Mouse (Mus musculus) right cerebral cortex, postnatal 36 days (tissue): ENCODE measurements around the gene Tmem95.

Source experiments
- DNase-seq, 2 experiments: peaks; one replicate each; pipeline ENCODE4 v3.0.0; 2022; ENCODE audit warnings: low spot score in 2 of 2, mixed read lengths in 1 of 2

Tmem95 gene

GRCm38 (mm10) chr11:69910781-69911560 is 33.2 kb upstream of the Tmem95 start:
- DNase-seq = no peak

DNA sequence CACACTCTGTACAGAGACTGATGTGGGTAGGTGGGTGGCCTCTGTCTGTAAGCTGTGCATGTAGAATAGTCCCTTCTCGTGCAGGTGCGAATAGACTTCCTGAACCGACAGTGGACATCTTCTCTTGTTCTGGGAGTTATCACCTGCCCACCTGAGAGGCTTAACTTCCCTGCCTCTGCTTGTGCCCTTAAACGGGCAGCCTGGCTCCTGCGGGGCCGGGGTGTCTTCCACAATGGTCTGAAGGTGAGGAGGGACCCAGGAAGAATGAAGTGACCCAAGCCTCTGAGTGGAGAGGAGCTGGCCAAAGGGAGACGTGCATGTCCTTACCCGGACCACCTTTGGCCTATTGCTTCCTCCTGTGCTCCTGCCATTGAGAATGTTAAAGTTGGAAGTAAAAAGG is 32.4 kb upstream of the Tmem95 start:
- no peak for DNase-seq

GRCm38 (mm10) chr11:69909174-69909573 is 31.4 kb upstream of the Tmem95 start:
- no peak for DNase-seq

GRCm38 (mm10) chr11:69908645-69909044 is 30.8 kb upstream of the Tmem95 start:
- DNase-seq = no peak

GRCm38 (mm10) chr11:69904311-69904710 is 26.5 kb upstream of the Tmem95 start:
- DNase-seq = no peak

DNA sequence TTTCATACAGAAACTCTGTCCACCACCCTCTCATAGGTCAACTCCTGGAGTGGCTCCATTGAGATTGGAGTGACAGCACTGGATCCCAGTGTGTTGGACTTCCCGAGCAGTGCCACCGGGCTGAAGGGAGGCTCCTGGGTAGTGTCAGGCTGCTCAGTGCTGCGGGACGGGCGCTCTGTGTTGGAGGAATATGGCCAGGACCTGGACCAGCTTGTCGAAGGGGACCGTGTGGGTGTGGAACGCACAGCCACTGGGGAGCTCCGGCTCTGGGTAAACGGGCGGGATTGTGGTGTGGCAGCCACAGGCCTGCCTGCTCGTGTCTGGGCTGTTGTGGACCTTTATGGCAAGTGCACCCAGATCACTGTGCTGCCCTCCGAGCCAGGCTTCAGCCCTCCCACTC is 25.2 kb upstream of the Tmem95 start:
- no peak for DNase-seq

GRCm38 (mm10) chr11:69901993-69902392 is 24.2 kb upstream of the Tmem95 start:
- no peak for DNase-seq

GRCm38 (mm10) chr11:69901406-69901846 is 23.6 kb upstream of the Tmem95 start:
- peak; percentile 98 for DNase-seq

GRCm38 (mm10) chr11:69900471-69901405 is 22.9 kb upstream of the Tmem95 start, which contains the start of the genes 2810408A11Rik and Neurl4:
TSS of gene 2810408A11Rik (minus strand) at chr11:69900987.
TSS of gene Neurl4 (plus strand) at chr11:69901072.
- DNase-seq = peak; percentile 82 to 87

GRCm38 (mm10) chr11:69899870-69900269 is 22.1 kb upstream of the Tmem95 start:
- DNase-seq = no peak

DNA sequence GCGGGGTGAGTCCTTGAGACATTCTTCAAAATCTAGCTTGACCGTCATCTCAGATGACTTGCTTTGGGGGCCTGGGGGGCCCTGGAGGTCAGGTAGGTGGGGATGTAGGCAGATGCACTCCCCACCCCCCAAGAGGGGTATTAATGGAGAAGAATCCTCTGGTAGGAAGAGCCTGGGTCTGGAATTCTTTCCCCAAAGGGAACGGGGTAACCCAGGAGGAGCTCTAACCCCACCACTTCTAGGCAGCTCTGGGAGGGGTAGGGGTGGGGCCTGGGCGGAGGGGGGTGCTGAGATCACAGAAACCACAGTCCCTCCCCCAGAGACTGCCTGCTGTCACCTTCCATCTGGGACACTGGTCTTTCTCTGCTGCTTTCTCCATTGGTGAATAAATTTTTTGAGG is 17.5 kb upstream of the Tmem95 start, which contains the start of gene Acap1:
Gene Acap1, minus strand, starts transcription at position 249 of the 400 bp plus-strand sequence.
- no peak for DNase-seq

GRCm38 (mm10) chr11:69894671-69895070 is 16.9 kb upstream of the Tmem95 start:
- no peak for DNase-seq

DNA sequence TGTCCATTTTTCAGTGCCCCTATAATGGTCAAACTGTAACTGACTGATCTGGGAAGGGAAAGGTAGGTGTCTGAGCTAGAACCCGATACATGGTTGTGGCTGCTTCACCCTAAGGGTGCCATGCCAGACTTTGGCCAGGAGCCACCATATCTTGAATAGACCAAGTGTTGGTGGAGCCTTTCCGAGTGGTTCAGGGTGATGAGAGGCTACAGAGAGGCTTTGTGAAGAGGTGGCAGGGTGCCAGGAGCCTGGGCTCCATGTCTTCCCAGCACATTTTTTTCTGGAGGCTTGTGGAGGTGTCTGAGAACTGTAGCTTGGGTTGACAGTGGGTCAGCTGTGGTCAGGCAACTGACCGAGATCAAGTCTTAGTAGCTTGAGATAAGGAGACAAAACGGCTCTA is 13.7 kb upstream of the Tmem95 start:
- no peak for DNase-seq

GRCm38 (mm10) chr11:69886907-69887635 is 9.3 kb upstream of the Tmem95 start:
- no peak for DNase-seq

DNA sequence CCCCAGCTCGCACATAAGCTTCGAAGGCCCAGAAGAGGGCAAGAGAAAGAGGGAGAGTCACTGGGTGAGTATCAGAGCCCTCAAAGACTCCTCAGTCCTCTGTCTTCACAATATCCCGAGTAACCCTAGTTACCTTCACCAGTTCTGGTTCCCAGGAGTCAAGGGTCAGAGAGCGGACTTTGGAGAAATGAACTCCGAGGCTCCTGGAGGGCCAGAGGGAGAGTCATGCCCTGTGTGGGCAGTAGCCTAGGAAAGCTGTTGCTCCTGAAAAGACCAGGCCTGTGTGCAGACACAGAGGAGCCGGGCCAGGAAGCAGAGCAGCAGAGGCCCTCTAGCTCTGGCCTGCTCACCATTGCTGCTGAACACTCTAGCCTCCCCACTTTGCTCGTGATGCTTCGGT is 6.8 kb upstream of the Tmem95 start:
- no peak for DNase-seq

DNA sequence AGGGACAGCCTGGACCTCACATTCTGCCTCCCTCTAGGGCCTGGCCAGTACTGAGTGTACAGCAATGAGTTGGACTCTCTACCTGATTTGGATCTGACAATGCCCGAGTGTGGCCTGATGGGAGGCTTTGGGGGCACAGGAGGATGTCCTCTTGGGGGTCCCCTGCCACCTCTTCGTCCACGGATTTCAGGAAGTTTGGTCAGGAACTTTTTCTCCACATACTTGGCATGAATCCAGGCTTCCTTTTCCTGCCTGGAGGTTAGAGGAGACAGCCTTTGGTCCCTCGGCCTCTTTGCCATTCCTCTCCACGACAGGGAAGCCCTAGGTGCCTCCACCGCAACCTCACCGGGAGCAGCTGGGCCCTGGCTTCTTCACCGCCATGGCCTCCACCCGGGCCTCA is 6.4 kb upstream of the Tmem95 start:
- DNase-seq = no peak

GRCm38 (mm10) chr11:69883527-69884151 is 5.8 kb upstream of the Tmem95 start:
- no peak for DNase-seq

- no peak for DNase-seq
Observed at GRCm38 (mm10) chr11:69883066-69883465, 5.2 kb upstream of the Tmem95 start.

DNA sequence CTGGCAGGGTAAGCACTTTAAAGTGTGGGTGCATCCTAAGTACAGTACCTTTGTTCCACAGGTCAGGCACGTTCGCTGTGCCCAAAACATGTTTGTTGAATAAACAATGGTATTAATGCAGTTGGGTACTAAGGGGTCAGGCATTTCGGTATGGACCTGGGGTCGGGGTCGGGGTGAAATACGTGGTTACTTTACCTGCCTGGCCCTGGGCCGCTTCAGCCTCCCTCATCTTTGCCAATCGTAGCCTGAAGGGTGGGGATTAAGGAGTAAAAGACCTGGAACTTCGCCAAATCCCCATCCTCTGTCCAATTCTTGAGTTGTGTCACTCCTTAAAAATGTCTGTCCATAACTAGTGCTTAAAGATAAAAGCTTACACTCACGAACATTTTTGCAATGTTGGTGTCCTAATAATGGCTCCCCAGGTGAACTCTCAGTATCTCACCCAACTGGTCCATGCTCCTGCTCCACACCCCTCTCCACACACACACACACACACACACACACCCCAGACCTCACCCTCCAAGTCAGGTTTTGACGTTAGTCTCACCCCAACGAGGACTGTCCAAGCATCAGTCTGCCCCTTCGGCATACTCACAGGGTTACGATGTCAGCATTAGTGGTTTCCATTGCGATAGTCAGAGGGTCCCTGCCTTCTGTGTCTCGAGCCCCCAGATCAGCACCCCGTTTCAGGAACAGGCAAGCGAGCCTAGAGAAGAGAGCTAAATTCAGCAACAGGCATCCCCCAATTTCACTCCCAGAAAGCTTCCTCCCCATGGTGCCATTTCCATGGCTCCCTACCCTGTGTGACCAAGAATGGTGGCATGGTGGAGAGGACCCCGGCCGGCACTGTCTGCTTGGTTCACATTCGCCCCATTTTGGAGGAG is 4.2 kb upstream of the Tmem95 start:
- no peak for DNase-seq
